Mouse (Mus musculus) E14TG2a.4 (cell line): ENCODE results near the gene Tox3.

Experiments
- H3K27me3 ChIP-seq: 2 replicates; pipeline ENCODE4 v1.6.1; 2014; ENCODE audit warnings: low read length, control low read depth; ENCODE audit not compliant: insufficient read depth
- H3K36me3 ChIP-seq: 2 replicates; pipeline ENCODE4 v1.6.1; 2014; ENCODE audit warnings: low read length, control low read depth; ENCODE audit not compliant: insufficient read depth
- H3K4me1 ChIP-seq: replicated peaks from 2 replicates; pipeline ENCODE4 v1.6.1; 2014; ENCODE audit warnings: low read depth, low read length, control low read depth
- H3K4me3 ChIP-seq: replicated peaks from 2 replicates; pipeline ENCODE4 v1.5.1; 2014; ENCODE audit warnings: mild to moderate bottlenecking, low read length
- H3K9me3 ChIP-seq: 2 replicates; pipeline ENCODE4 v1.6.1; 2014; ENCODE audit warnings: low read length, control low read depth
- CTCF ChIP-seq: conservative IDR thresholded peaks from 2 replicates; pipeline ENCODE4 v1.5.1; 2014; ENCODE audit warnings: low read length
- NANOG ChIP-seq: IDR thresholded peaks from 2 replicates; pipeline ENCODE4 v1.6.1; 2014; ENCODE audit warnings: borderline replicate concordance, low read length, mixed read lengths
- POU5F1 ChIP-seq: IDR thresholded peaks from 2 replicates; pipeline ENCODE4 v1.6.1; 2014; ENCODE audit warnings: low read length, borderline replicate concordance

The Tox3 gene

DNA sequence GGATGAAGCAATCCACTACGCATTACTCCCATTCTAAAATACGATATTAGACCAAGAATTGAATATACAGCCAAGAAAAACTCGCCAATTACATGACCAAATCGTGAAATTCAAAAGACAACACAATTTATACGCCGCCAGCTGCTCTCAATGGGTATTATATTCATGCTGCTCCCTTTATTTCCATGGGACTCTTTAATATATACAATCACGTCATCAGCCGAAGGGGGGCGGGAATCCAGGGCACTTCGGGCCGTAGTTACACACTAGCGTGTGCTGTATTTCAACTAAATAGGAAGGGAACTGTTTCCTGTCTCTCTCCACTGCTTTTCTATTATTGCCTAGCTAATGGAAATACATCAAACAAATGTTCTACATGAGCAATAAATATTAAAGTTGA is 45.2 kb downstream of the Tox3 start:
- no peak for TF ChIP-seq CTCF
- TF ChIP-seq POU5F1 = no peak
- TF ChIP-seq NANOG = no peak
- H3K4me3 ChIP-seq = no peak overlapping the region
- no peaks in the 10 kb centered on the region for H3K27me3 ChIP-seq
- 0 out of 2 replicates have a peak, but pooled peaks cover 4% of the 10 kb centered on the region for H3K9me3 ChIP-seq
- no peaks in the 10 kb centered on the region for H3K36me3 ChIP-seq
- peaks cover 3% of the 10 kb centered on the region; the same call in 1 of the 2 replicates for H3K4me1 ChIP-seq

DNA sequence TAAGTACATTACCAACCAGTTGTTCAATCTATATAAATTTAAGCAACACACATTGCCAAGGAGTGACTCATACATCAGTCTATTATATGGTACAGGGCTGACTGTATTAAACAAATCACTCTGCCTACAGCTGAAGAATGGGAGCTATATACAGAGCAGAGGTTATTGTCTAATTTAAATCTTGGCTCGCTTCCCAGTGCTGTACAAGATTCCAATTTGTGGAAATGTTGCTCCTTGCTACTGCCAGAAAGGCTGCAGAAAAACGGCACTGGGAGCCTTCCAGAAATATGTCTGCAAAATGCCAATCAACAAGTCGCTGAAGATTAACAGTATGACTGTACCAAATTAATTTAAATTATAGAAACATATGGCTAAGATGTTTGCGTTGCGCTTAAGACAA is 45.9 kb downstream of the Tox3 start:
- peaks cover 10% of the 10 kb centered on the region for H3K4me1 ChIP-seq
- no peak for TF ChIP-seq NANOG
- TF ChIP-seq CTCF = no peak
- TF ChIP-seq POU5F1 = no peak

DNA sequence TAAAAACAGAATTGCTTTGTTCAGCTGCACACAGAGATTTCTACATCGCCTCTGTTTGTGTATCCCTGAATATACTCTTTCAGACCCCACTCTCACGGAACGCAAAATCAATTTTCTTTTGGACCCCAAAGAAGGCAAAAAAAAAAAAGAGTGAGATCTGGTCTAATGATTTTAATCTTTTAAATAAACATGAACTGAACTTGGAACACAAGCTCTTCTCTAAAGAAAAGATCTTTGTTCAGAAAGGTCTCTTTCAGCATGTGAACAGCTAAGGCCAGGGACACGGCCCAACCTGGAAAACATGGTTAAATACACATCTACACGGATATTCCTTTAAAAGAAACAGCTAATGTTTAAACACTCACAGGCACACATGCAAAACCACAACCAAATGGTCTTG is 46.6 kb downstream of the Tox3 start:
- no peaks in the 10 kb centered on the region for H3K36me3 ChIP-seq
- H3K27me3 ChIP-seq = no peaks in the 10 kb centered on the region
- H3K9me3 ChIP-seq = 0 out of 2 replicates have a peak, but pooled peaks cover 1% of the 10 kb centered on the region
- H3K4me3 ChIP-seq = no peak overlapping the region
- H3K4me1 ChIP-seq = peaks cover 17% of the 10 kb centered on the region
- TF ChIP-seq POU5F1 (no peak), CTCF (no peak), NANOG (no peak)

More for the DNA sequence above, 45.9 kb downstream of the Tox3 start:
- Histone ChIP-seq H3K36me3 (no peaks in the 10 kb centered on the region), H3K4me3 (no peak overlapping the region), H3K27me3 (no peaks in the 10 kb centered on the region), H3K9me3 (0 out of 2 replicates have a peak, but pooled peaks cover 4% of the 10 kb centered on the region)

DNA sequence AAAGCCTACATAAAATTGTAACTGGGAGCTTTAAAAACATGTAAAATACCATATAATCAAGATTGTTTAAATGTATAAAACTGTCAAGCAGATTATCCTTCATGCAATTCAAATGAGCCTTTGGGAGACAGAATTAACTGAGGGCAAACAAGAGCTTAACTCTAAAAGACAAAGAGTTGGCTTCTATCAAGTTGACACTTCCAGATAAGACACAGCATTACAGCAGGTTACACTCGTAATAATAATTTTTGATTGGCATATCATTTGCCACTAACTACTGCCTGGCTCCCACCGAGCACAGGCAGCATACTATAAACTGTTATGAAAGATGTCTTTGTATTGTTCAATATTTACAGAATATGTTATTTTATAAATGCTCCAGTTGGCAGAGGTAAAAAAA is 47.2 kb downstream of the Tox3 start:
- H3K9me3 ChIP-seq = no peaks in the 10 kb centered on the region
- no peak overlapping the region for H3K4me3 ChIP-seq
- H3K27me3 ChIP-seq = no peaks in the 10 kb centered on the region
- H3K4me1 ChIP-seq = peaks cover 17% of the 10 kb centered on the region
- H3K36me3 ChIP-seq = no peaks in the 10 kb centered on the region
- no peak for TF ChIP-seq CTCF
- TF ChIP-seq NANOG = no peak
- no peak for TF ChIP-seq POU5F1

DNA sequence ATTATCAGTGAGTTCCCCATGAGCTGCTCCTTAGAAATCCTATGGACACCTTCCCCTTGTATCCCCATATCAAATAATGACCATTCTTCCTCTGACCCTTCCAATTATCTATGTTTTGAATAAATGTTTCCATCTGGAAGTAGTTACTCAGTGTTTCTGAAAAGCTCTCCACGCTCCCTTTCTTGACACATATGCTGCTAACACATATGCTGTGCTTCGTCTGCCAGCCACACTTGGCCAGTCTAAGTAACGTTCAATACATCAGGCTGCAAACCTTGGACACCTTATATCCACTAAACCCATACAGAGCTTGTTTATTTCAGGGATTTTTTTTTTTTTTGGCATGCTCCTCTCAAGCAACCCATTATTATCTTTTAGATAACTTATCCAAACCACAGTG is 54.1 kb downstream of the Tox3 start:
- Histone ChIP-seq H3K4me3 (no peak overlapping the region), H3K36me3 (no peaks in the 10 kb centered on the region)

DNA sequence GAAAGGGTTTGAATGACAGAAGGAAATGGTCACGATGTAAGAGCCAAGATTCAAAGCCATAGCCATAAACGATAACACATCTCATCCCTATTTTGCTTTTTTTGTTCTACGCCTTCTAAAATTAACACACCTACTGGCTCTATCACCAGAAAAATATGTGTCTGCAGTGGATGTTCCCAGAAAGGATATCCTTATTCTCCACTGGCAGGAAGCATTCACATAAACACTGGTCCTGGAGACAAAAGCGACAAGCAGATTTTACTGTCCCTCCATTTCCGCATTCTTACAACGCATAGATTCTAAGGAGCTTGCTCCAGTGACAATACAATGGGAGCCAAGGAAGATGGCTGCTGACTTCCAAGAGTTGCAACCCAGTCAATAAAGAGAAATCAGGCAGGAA is 57.3 kb downstream of the Tox3 start:
- H3K27me3 ChIP-seq = no peaks in the 10 kb centered on the region
- H3K36me3 ChIP-seq = no peaks in the 10 kb centered on the region
- H3K9me3 ChIP-seq = 0 out of 2 replicates have a peak, but pooled peaks cover 4% of the 10 kb centered on the region
- no peaks in the 10 kb centered on the region for H3K4me1 ChIP-seq
- H3K4me3 ChIP-seq = no peak overlapping the region
- no peak for TF ChIP-seq NANOG

More for the DNA sequence above, 54.1 kb downstream of the Tox3 start:
- Histone ChIP-seq H3K9me3 (0 out of 2 replicates have a peak, but pooled peaks cover 4% of the 10 kb centered on the region), H3K27me3 (no peaks in the 10 kb centered on the region), H3K4me1 (peaks cover 14% of the 10 kb centered on the region)
- TF ChIP-seq POU5F1 = no peak
- no peak for TF ChIP-seq CTCF
- no peak for TF ChIP-seq NANOG

DNA sequence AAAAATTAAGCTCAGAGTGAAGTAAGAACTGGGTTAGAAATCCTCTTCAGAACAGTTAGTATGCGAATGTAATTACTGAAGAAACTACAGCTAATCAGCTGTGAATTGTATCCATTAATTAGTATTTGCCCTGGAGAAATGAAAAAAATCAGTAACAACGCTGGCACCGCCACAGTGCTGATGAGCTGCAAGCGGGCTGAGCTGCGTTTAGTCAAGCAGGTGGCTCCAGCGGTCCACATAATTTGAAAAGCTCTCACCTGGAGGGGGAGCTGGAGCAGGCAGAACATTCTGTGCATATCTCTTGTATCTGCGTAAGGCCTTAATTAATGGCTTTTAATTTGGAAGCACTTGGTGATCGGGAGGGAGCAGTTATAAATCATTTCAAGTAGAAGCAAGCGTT is 71.4 kb downstream of the Tox3 start:
- TF ChIP-seq CTCF (no peak), NANOG (no peak)
- no peaks in the 10 kb centered on the region for H3K27me3 ChIP-seq
- H3K9me3 ChIP-seq = no peaks in the 10 kb centered on the region
- H3K4me3 ChIP-seq = no peak overlapping the region
- H3K36me3 ChIP-seq = no peaks in the 10 kb centered on the region
- no peaks in the 10 kb centered on the region for H3K4me1 ChIP-seq

DNA sequence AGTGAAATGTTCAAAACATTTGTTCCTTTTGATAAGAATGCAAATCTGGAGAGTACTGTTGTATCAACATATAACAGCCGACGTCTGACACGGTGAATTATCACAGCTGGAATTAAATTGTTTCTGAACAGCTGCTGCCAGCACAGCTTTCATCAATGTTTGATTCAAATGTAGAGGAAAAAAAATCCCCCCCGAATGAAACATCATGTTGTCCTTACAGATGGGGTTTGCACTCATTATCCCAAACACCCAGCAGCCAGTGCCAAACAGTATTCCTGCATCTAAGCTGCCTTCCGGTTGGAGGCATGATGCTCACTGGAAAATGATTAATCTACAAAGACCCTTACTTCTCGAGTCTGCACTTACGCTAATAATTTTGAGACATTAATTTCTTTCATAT is 75.0 kb downstream of the Tox3 start:
- H3K4me1 ChIP-seq = no peaks in the 10 kb centered on the region
- H3K27me3 ChIP-seq = no peaks in the 10 kb centered on the region
- H3K4me3 ChIP-seq = no peak overlapping the region
- TF ChIP-seq NANOG = no peak
- no peak for TF ChIP-seq CTCF
- TF ChIP-seq POU5F1 = no peak
- no peaks in the 10 kb centered on the region for H3K36me3 ChIP-seq
- no peaks in the 10 kb centered on the region for H3K9me3 ChIP-seq

DNA sequence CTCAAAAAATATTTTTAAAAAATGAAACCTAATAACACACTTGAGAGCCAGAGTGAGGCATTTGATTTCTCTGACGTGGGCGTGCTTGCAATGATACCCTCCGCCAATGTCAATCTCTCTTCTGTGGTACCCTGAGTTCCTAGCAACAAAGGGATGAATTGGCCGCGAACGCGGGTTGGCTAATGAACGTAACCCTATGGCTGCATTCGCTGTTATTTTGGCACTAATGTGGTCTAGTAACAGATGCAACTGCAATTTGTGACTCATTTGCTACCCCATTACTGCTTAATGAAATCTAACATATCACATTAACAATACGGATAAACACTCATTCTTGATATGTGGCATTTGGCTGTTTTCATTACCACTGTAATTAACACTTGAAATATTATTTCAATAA is 76.2 kb downstream of the Tox3 start:
- Histone ChIP-seq H3K36me3 (no peaks in the 10 kb centered on the region), H3K4me1 (no peaks in the 10 kb centered on the region), H3K4me3 (no peak overlapping the region), H3K27me3 (no peaks in the 10 kb centered on the region), H3K9me3 (no peaks in the 10 kb centered on the region)
- TF ChIP-seq NANOG = no peak
- no peak for TF ChIP-seq POU5F1
- TF ChIP-seq CTCF = no peak

DNA sequence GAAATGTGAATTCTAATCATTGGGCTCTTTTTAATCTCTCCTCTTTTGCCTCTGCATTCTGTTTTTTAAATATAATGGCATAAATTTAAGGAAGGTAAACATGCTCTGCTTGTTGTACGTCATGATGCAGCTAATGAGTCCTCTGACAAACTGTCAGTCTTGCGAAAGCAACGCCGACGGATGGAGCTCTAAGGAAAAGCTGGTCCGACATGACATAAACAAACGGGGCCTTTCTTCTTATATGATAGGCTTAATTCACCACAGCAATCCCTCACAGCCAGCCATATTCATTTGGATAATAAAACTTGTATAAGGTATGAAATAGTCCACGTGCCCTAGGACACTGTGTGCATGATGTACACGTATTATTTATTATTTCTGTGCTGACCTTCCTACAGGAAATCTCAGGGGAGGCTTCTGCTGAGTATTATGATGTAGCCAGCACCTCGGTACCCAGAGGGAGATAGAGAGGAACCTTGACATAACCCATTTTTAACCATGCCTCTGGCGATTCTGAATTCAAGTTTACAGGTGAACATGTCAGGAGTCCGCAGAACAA is 80.4 kb downstream of the Tox3 start:
- Histone ChIP-seq H3K36me3 (no peaks in the 10 kb centered on the region), H3K9me3 (no peaks in the 10 kb centered on the region), H3K4me3 (no peak overlapping the region), H3K27me3 (no peaks in the 10 kb centered on the region), H3K4me1 (no peaks in the 10 kb centered on the region)
- TF ChIP-seq NANOG = no peak
- no peak for TF ChIP-seq POU5F1
- TF ChIP-seq CTCF = no peak
